Mouse (Mus musculus): ENCODE measurements at regions not wholly inside any gene's neighbourhood (a gene's known extent, or its start where the extent isn't known, plus 50 kb on each side); places are given as distances from the start of the nearest gene placed in this dataset.

GRCm38 (mm10) chr9:41585771-41586170 is 424.3 kb upstream of the Ubash3b start:
- TF ChIP-seq CTCF (IDR thresholded peaks at IDR 0.05; ENCODE audit: low read depth), result no peak
- TF ChIP-seq EP300 (IDR thresholded peaks at IDR 0.05; ENCODE audit: low read depth), result no peak
